Mouse (Mus musculus): ENCODE results near the gene Pde4c. TPM values are rescaled to one million over a fixed set of nuclear protein-coding genes. Genes with fewer than 3 reads are reported as not detected.

The Pde4c gene
- polyA plus RNA-seq, 1 experiment from 2014 or later = 0.08 TPM

- H3K27ac ChIP-seq (replicated peaks; ENCODE audit: low read depth, low read length) = peak overlapping the region; percentile 89
- peak overlapping the region; percentile 24 for H3K4me2 ChIP-seq (ENCODE audit: low read depth, severe bottlenecking)
- no peaks in the 10 kb centered on the region for H3K9me3 ChIP-seq (ENCODE audit: control insufficient read depth, low read length)
- peak overlapping the region; percentile 21 for H3K4me3 ChIP-seq (ENCODE audit: low read depth, low read length)
- peak; percentile 83 for ATAC-seq (ENCODE audit: insufficient number of reproducible peaks, low FRiP score, low TSS enrichment, low read depth)
- DNase-seq (ENCODE audit: low spot score) = peak; percentile 88
- WGBS = under 1% methylated on average over 17 of the region's 20 CpGs
- no peaks in the 10 kb centered on the region; the same call in 1 of the 2 replicates for H3K36me3 ChIP-seq (ENCODE audit: control insufficient read depth, insufficient read depth, low read length)
- H3K9ac ChIP-seq (ENCODE audit: low read length) = peak overlapping the region; percentile 72
- peaks cover 39% of the 10 kb centered on the region for H3K4me1 ChIP-seq (ENCODE audit: control insufficient read depth, insufficient read depth, low read length)
- H3K27me3 ChIP-seq (ENCODE audit: control insufficient read depth, insufficient read depth, low read length) = no peaks in the 10 kb centered on the region
Measured at GRCm38 (mm10) chr8:70691727-70692231, 31.7 kb upstream of the Pde4c start.

- WGBS = 78% methylated on average over 5 of the region's 5 CpGs
- no peak overlapping the region for H3K4me3 ChIP-seq (ENCODE audit: low read depth, low read length)
Measured at GRCm38 (mm10) chr8:70693636-70694035, 29.9 kb upstream of the Pde4c start.

GRCm38 (mm10) chr8:70695318-70696018, 28.1 kb upstream of the Pde4c start:
- Histone ChIP-seq H3K4me3 (ENCODE audit: low read depth, low read length) (no peak overlapping the region), H3K27me3 (ENCODE audit: control insufficient read depth, insufficient read depth, low read length) (no peaks in the 10 kb centered on the region), H3K27ac (replicated peaks; ENCODE audit: low read depth, low read length) (peak overlapping the region; percentile 82), H3K36me3 (ENCODE audit: control insufficient read depth, insufficient read depth, low read length) (no peaks in the 10 kb centered on the region), H3K9ac (ENCODE audit: low read length) (peak overlapping the region; percentile 32; the same call in 1 of the 2 replicates), H3K4me2 (ENCODE audit: low read depth, severe bottlenecking) (peak overlapping the region; percentile 20), H3K9me3 (ENCODE audit: control insufficient read depth, low read length) (no peaks in the 10 kb centered on the region), H3K4me1 (ENCODE audit: control insufficient read depth, insufficient read depth, low read length) (peaks cover 49% of the 10 kb centered on the region)
- DNase-seq (ENCODE audit: low spot score) (peak; percentile 73), ATAC-seq (ENCODE audit: insufficient number of reproducible peaks, low FRiP score, low TSS enrichment, low read depth) (no peak)
- 23% methylated on average over 31 of the region's 32 CpGs for WGBS

More at GRCm38 (mm10) chr8:70693636-70694035, 29.9 kb upstream of the Pde4c start:
- Histone ChIP-seq H3K9me3 (ENCODE audit: control insufficient read depth, low read length) (no peaks in the 10 kb centered on the region), H3K36me3 (ENCODE audit: control insufficient read depth, insufficient read depth, low read length) (no peaks in the 10 kb centered on the region), H3K4me2 (ENCODE audit: low read depth, severe bottlenecking) (no peak overlapping the region), H3K4me1 (ENCODE audit: control insufficient read depth, insufficient read depth, low read length) (peaks cover 53% of the 10 kb centered on the region), H3K27ac (replicated peaks; ENCODE audit: low read depth, low read length) (no peak overlapping the region), H3K9ac (ENCODE audit: low read length) (no peak overlapping the region), H3K27me3 (ENCODE audit: control insufficient read depth, insufficient read depth, low read length) (no peaks in the 10 kb centered on the region)
- ATAC-seq (ENCODE audit: insufficient number of reproducible peaks, low FRiP score, low TSS enrichment, low read depth) = no peak
- no peak for DNase-seq (ENCODE audit: low spot score)

- Histone ChIP-seq H3K9me3 (ENCODE audit: control insufficient read depth, low read length) (no peaks in the 10 kb centered on the region), H3K27ac (replicated peaks; ENCODE audit: low read depth, low read length) (peak overlapping the region; percentile 82), H3K4me1 (ENCODE audit: control insufficient read depth, insufficient read depth, low read length) (peaks cover 49% of the 10 kb centered on the region), H3K9ac (ENCODE audit: low read length) (peak overlapping the region; percentile 52), H3K36me3 (ENCODE audit: control insufficient read depth, insufficient read depth, low read length) (no peaks in the 10 kb centered on the region), H3K4me3 (ENCODE audit: low read depth, low read length) (no peak overlapping the region; the same call in 1 of the 2 replicates), H3K27me3 (ENCODE audit: control insufficient read depth, insufficient read depth, low read length) (no peaks in the 10 kb centered on the region), H3K4me2 (ENCODE audit: low read depth, severe bottlenecking) (peak overlapping the region; percentile 45)
- DNase-seq (ENCODE audit: low spot score) = peak; percentile 82
- ATAC-seq (ENCODE audit: insufficient number of reproducible peaks, low FRiP score, low TSS enrichment, low read depth) = peak; percentile 6; the same call in 1 of the 2 replicates
- 6% methylated on average over 31 of the region's 31 CpGs for WGBS
Measured at GRCm38 (mm10) chr8:70696019-70696885, 27.3 kb upstream of the Pde4c start.

GRCm38 (mm10) chr8:70696946-70697345, 26.6 kb upstream of the Pde4c start:
- Histone ChIP-seq H3K4me2 (ENCODE audit: low read depth, severe bottlenecking) (peak overlapping the region; percentile 45), H3K36me3 (ENCODE audit: control insufficient read depth, insufficient read depth, low read length) (no peaks in the 10 kb centered on the region), H3K4me1 (ENCODE audit: control insufficient read depth, insufficient read depth, low read length) (peaks cover 43% of the 10 kb centered on the region), H3K27ac (replicated peaks; ENCODE audit: low read depth, low read length) (peak overlapping the region; percentile 82), H3K9me3 (ENCODE audit: control insufficient read depth, low read length) (no peaks in the 10 kb centered on the region), H3K27me3 (ENCODE audit: control insufficient read depth, insufficient read depth, low read length) (no peaks in the 10 kb centered on the region), H3K9ac (ENCODE audit: low read length) (peak overlapping the region; percentile 52), H3K4me3 (ENCODE audit: low read depth, low read length) (no peak overlapping the region; the same call in 1 of the 2 replicates)
- no peak for ATAC-seq (ENCODE audit: insufficient number of reproducible peaks, low FRiP score, low TSS enrichment, low read depth)
- DNase-seq (ENCODE audit: low spot score) = peak; percentile 50
- WGBS = 13% methylated on average over 4 of the region's 4 CpGs

GRCm38 (mm10) chr8:70697366-70698250, 25.9 kb upstream of the Pde4c start:
- Histone ChIP-seq H3K36me3 (ENCODE audit: control insufficient read depth, insufficient read depth, low read length) (no peaks in the 10 kb centered on the region), H3K4me3 (ENCODE audit: low read depth, low read length) (peak overlapping the region; percentile 95; the same call in 1 of the 2 replicates), H3K4me1 (ENCODE audit: control insufficient read depth, insufficient read depth, low read length) (peaks cover 38% of the 10 kb centered on the region), H3K27ac (replicated peaks; ENCODE audit: low read depth, low read length) (peak overlapping the region; percentile 82), H3K27me3 (ENCODE audit: control insufficient read depth, insufficient read depth, low read length) (no peaks in the 10 kb centered on the region), H3K9me3 (ENCODE audit: control insufficient read depth, low read length) (no peaks in the 10 kb centered on the region), H3K9ac (ENCODE audit: low read length) (peak overlapping the region; percentile 96; the same call in 1 of the 2 replicates), H3K4me2 (ENCODE audit: low read depth, severe bottlenecking) (peak overlapping the region; percentile 82)
- ATAC-seq (ENCODE audit: insufficient number of reproducible peaks, low FRiP score, low TSS enrichment, low read depth) = no peak
- no peak for DNase-seq (ENCODE audit: low spot score)
- WGBS = 75% methylated on average over 12 of the region's 12 CpGs

GRCm38 (mm10) chr8:70698310-70699109, 25.0 kb upstream of the Pde4c start, which contains the start of gene Jund:
Gene Jund, plus strand, starts transcription at chr8:70698949.
- Histone ChIP-seq H3K4me3 (ENCODE audit: low read depth, low read length) (peak within 1 kb of the TSS; percentile 95), H3K9me3 (ENCODE audit: control insufficient read depth, low read length) (no peaks in the 10 kb centered on the region), H3K4me1 (ENCODE audit: control insufficient read depth, insufficient read depth, low read length) (peaks cover 37% of the 10 kb centered on the region), H3K9ac (ENCODE audit: low read length) (peak within 1 kb of the TSS; percentile 96), H3K4me2 (ENCODE audit: low read depth, severe bottlenecking) (peak within 1 kb of the TSS; percentile 82), H3K27me3 (ENCODE audit: control insufficient read depth, insufficient read depth, low read length) (no peaks in the 10 kb centered on the region), H3K27ac (replicated peaks; ENCODE audit: low read depth, low read length) (peak within 1 kb of the TSS; percentile 97), H3K36me3 (ENCODE audit: control insufficient read depth, insufficient read depth, low read length) (peaks cover 4% of the 10 kb centered on the region; the same call in 1 of the 2 replicates)
- WGBS = under 1% methylated on average over 69 of the region's 69 CpGs
- peak; percentile 82 for ATAC-seq (ENCODE audit: insufficient number of reproducible peaks, low FRiP score, low TSS enrichment, low read depth)
- DNase-seq (ENCODE audit: low spot score) = peak; percentile 100
